In genomic region chr1:71101369-71101970, GRCm38 (mm10) we compare ENCODE assay signal across 8 mouse cellular contexts. TPM values are rescaled to one million over a fixed set of nuclear protein-coding genes. Genes with fewer than 3 reads are reported as not detected.
DNase-seq lines count a peak whose midpoint lies in the region; ATAC-seq and TF ChIP-seq lines count a peak whose summit lies in the region.

No protein-coding gene starts in this region.

- H3K4me3 ChIP-seq in heart, embryonic 15.5 days: peak overlapping the region; percentile 21
- H3K4me3 ChIP-seq in heart, adult 2 months: no peak overlapping the region
- H3K4me3 ChIP-seq in CH12.LX (replicated peaks in 1 of 3; ENCODE audit: low read depth in 2 of 3, low read length in 2 of 3, poor library complexity in 1 of 3): peak overlapping the region; percentile 64 to 91 (median 90)
- no peak overlapping the region for H3K4me3 ChIP-seq in embryonic facial prominence, embryonic 11.5 days (ENCODE audit: low read depth, low read length)
- H3K4me3 ChIP-seq in limb, embryonic 13.5 days: peak overlapping the region; percentile 20; the same call in 1 of the 2 replicates

- H3K79me2 ChIP-seq in heart, adult 2 months (replicated peaks; ENCODE audit: control insufficient read depth, insufficient read depth, low read length): no peaks in the 10 kb centered on the region
- H3K79me2 ChIP-seq in CH12.LX (replicated peaks; ENCODE audit: control insufficient read depth, extremely low read depth, insufficient read depth, poor library complexity, severe bottlenecking): peaks cover 35% of the 10 kb centered on the region

- intact Hi-C loops in heart, adult 2 months (cut with DNase I): loop anchor here (10.0 kb wide), 1 partner anchor 453 kb away; the partner anchor contains the start of gene Atic

- peak overlapping the region; percentile 69 for H3K4me2 ChIP-seq in heart, embryonic 15.5 days
- peak overlapping the region; percentile 79 for H3K4me2 ChIP-seq in CH12.LX (ENCODE audit: insufficient read depth, low read depth, poor library complexity, severe bottlenecking)
- H3K4me2 ChIP-seq in embryonic facial prominence, embryonic 11.5 days (ENCODE audit: low read depth, low read length): peak overlapping the region; percentile 21
- H3K4me2 ChIP-seq in limb, embryonic 13.5 days (replicated peaks): peak overlapping the region; percentile 53

- H3K9ac ChIP-seq in heart, embryonic 15.5 days: no peak overlapping the region
- no peak overlapping the region for H3K9ac ChIP-seq in heart, adult 2 months (ENCODE audit: low read depth, low read length)
- peak overlapping the region; percentile 67 for H3K9ac ChIP-seq in CH12.LX (ENCODE audit: insufficient read depth, low read depth)
- H3K9ac ChIP-seq in embryonic facial prominence, embryonic 11.5 days (replicated peaks; ENCODE audit: low read length): no peak overlapping the region
- H3K9ac ChIP-seq in limb, embryonic 13.5 days: no peak overlapping the region

- dilution Hi-C loops in CH12.LX (cut with MboI; ENCODE audit: extremely low pct_ligation_motif_present, extremely low pct_unique_long_range_greater_than_20kb, low sequenced_read_pairs): no loop called here

- TF ChIP-seq CTCF in heart, adult 2 months (IDR thresholded peaks at IDR 0.05): no peak
- TF ChIP-seq CTCF in CH12.LX (conservative IDR thresholded peaks at IDR 0.05 in 1 of 2, IDR thresholded peaks at IDR 0.05 in 1 of 2; ENCODE audit: low read depth in 2 of 2, low read length in 2 of 2): no peak

- H3K4me1 ChIP-seq in heart, embryonic 15.5 days (replicated peaks): peaks cover 20% of the 10 kb centered on the region
- H3K4me1 ChIP-seq in heart, adult 2 months (ENCODE audit: control insufficient read depth, insufficient read depth, low read length): peaks cover 6% of the 10 kb centered on the region
- peaks cover 4 to 26% of the 10 kb centered on the region in 2 experiments for H3K4me1 ChIP-seq in CH12.LX (ENCODE audit: control insufficient read depth in 1 of 2, insufficient read depth in 2 of 2)
- no peaks in the 10 kb centered on the region for H3K4me1 ChIP-seq in embryonic facial prominence, embryonic 11.5 days (ENCODE audit: control insufficient read depth, insufficient read depth, low read length)
- H3K4me1 ChIP-seq in limb, embryonic 13.5 days: peaks cover 18% of the 10 kb centered on the region

- no peaks in the 10 kb centered on the region for H3K27me3 ChIP-seq in heart, embryonic 15.5 days
- no peaks in the 10 kb centered on the region for H3K27me3 ChIP-seq in heart, adult 2 months (ENCODE audit: control insufficient read depth, insufficient read depth, low read length)
- H3K27me3 ChIP-seq in CH12.LX (replicated peaks): no peaks in the 10 kb centered on the region
- H3K27me3 ChIP-seq in embryonic facial prominence, embryonic 11.5 days (ENCODE audit: control insufficient read depth, insufficient read depth, low read length): no peaks in the 10 kb centered on the region
- no peaks in the 10 kb centered on the region for H3K27me3 ChIP-seq in limb, embryonic 13.5 days

- no peak for TF ChIP-seq POLR2A in heart, adult 2 months (IDR thresholded peaks at IDR 0.05; ENCODE audit: insufficient read depth, low read depth, low read length)
- no peak for TF ChIP-seq POLR2A in CH12.LX (IDR thresholded peaks at IDR 0.05; ENCODE audit: low read depth, low read length)

- H3K9me3 ChIP-seq in heart, embryonic 15.5 days (replicated peaks): no peaks in the 10 kb centered on the region
- H3K9me3 ChIP-seq in CH12.LX (replicated peaks; ENCODE audit: low read length): no peaks in the 10 kb centered on the region
- H3K9me3 ChIP-seq in embryonic facial prominence, embryonic 11.5 days (replicated peaks; ENCODE audit: control insufficient read depth, low read length): no peaks in the 10 kb centered on the region
- no peaks in the 10 kb centered on the region for H3K9me3 ChIP-seq in limb, embryonic 13.5 days

- in situ Hi-C loops in CH12.LX (cut with MboI; ENCODE audit: low pct_ligation_motif_present, low pct_unique_long_range_greater_than_20kb, low sequenced_read_pairs): no loop called here

- ATAC-seq in heart, embryonic 15.5 days (replicated peaks; ENCODE audit: insufficient number of reproducible peaks, insufficient read depth, low FRiP score, low read depth): no peak
- no peak for ATAC-seq in embryonic facial prominence, embryonic 11.5 days (replicated peaks; ENCODE audit: insufficient number of reproducible peaks, low FRiP score, low TSS enrichment, low read depth)
- ATAC-seq in limb, embryonic 13.5 days (ENCODE audit: low FRiP score, low read depth): no peak

- H3K27ac ChIP-seq in heart, embryonic 15.5 days: 0 out of 2 replicates have a peak overlapping the region, but pooled peaks have one; percentile 65
- H3K27ac ChIP-seq in heart, adult 2 months: no peak overlapping the region
- H3K27ac ChIP-seq in CH12.LX (ENCODE audit: insufficient read depth, low read depth): peak overlapping the region; percentile 42; the same call in 1 of the 2 replicates
- H3K27ac ChIP-seq in embryonic facial prominence, embryonic 11.5 days (replicated peaks; ENCODE audit: low read depth, low read length): no peak overlapping the region
- H3K27ac ChIP-seq in limb, embryonic 13.5 days: no peak overlapping the region

- TF ChIP-seq RAD21 in CH12.LX (IDR thresholded peaks at IDR 0.05; ENCODE audit: low read depth, low read length): no peak

- TF ChIP-seq EP300 in heart, adult 2 months (IDR thresholded peaks at IDR 0.05; ENCODE audit: insufficient read depth, low read depth, low read length): no peak
- no peak for TF ChIP-seq EP300 in CH12.LX (IDR thresholded peaks at IDR 0.05; ENCODE audit: low read length)

- whole genome bisulfite sequencing in heart, embryonic 15.5 days: 45% methylated on average over 11 of the region's 11 CpGs
- WGBS in heart, adult 2 months: 54% methylated on average over 11 of the region's 11 CpGs
- 53% methylated on average over 11 of the region's 11 CpGs for WGBS in embryonic facial prominence, embryonic 11.5 days
- WGBS in limb, embryonic 13.5 days: 49% methylated on average over 11 of the region's 11 CpGs

- DNase-seq in heart, adult 2 months: no peak
- DNase-seq in CH12.LX (ENCODE audit: extremely low read depth): peak; percentile 59
- DNase-seq in embryonic facial prominence, embryonic 11.5 days (ENCODE audit: low spot score): no peak
- DNase-seq in adrenal gland, adult 18-20 months (ENCODE audit: low spot score in 2 of 2): no peak
- DNase-seq in cerebellum, postnatal 14 days: no peak
- DNase-seq in left cerebral cortex, adult 8-10 months (ENCODE audit: low spot score in 2 of 2): no peak

- H3K36me3 ChIP-seq in heart, embryonic 15.5 days: no peaks in the 10 kb centered on the region
- H3K36me3 ChIP-seq in heart, adult 2 months (ENCODE audit: control insufficient read depth, insufficient read depth, low read length): no peaks in the 10 kb centered on the region
- H3K36me3 ChIP-seq in CH12.LX (replicated peaks in 1 of 2; ENCODE audit: control insufficient read depth in 1 of 2, insufficient read depth in 1 of 2, low read length in 1 of 2): peaks cover 0 to 24% of the 10 kb centered on the region in 2 experiments
- no peaks in the 10 kb centered on the region for H3K36me3 ChIP-seq in embryonic facial prominence, embryonic 11.5 days (replicated peaks; ENCODE audit: control insufficient read depth, insufficient read depth, low read depth, low read length)
- H3K36me3 ChIP-seq in limb, embryonic 13.5 days: no peaks in the 10 kb centered on the region

TF ChIP-seq in CH12.LX, 34 proteins besides CTCF, POLR2A, EP300 and RAD21:
- no peak for TF ChIP-seq SMC3 (IDR thresholded peaks at IDR 0.05; ENCODE audit: low read depth, low read length)
- TF ChIP-seq MXI1 (IDR thresholded peaks at IDR 0.05; ENCODE audit: low read depth, low read length): 0 out of 2 replicates have a peak, but pooled peaks have one; percentile 56
- 0 out of 2 replicates have a peak, but pooled peaks have one; percentile 16 for TF ChIP-seq ELF1 (IDR thresholded peaks at IDR 0.05; ENCODE audit: low read depth, low read length)
- peak; percentile 46; the same call in 1 of the 2 replicates for TF ChIP-seq MAX (IDR thresholded peaks at IDR 0.05; ENCODE audit: low read length)
- no peak; the same call in 1 of the 2 replicates for TF ChIP-seq MYC (IDR thresholded peaks at IDR 0.05; ENCODE audit: low read depth, low read length)
- peak; percentile 60; the same call in 1 of the 2 replicates for TF ChIP-seq CHD1 (IDR thresholded peaks at IDR 0.05; ENCODE audit: low read depth, low read length)
TF ChIP-seq in CH12.LX: peak in this region for 4.

RNA-seq across cellular contexts. Expression of gene Bard1, which starts 1.5 kb away (rescaled TPM):
- polyA plus RNA-seq in heart, embryonic 15.5 days (2015; fragmentation: Nextera tagmentation; extraction: Ambion mirVana): 1.6 and 1.8 TPM in 2 replicates
- under 1 TPM; 0.60 to 0.70 TPM for total RNA-seq in heart, adult 2 months (2021)
- polyA plus RNA-seq in heart, adult 2 months (2012; rRNA removed): 0.18 and 0.44 TPM in 2 replicates
- total RNA-seq in CH12.LX (2012; rRNA removed) (9.5 and 9.9 TPM in 2 replicates), CH12.LX (2014; rRNA removed) (7.7 and 8.8 TPM in 2 replicates)
- 6.4 and 7.1 TPM in 2 replicates for polyA plus RNA-seq in CH12.LX (2012; ENCODE audit: insufficient read length, low read depth)
- polyA plus RNA-seq in embryonic facial prominence, embryonic 11.5 days (2014; fragmentation: Nextera tagmentation; extraction: Ambion mirVana): 2.4 and 2.9 TPM in 2 replicates
- 2.4 and 2.7 TPM in 2 replicates for polyA plus RNA-seq in limb, embryonic 13.5 days (2015; fragmentation: Nextera tagmentation; extraction: Ambion mirVana)
- total RNA-seq in adrenal gland, adult 18-20 months (2021): under 1 TPM; 0.45 to 0.56 TPM
- under 1 TPM; 0.42 to 0.75 (median 0.47) TPM for total RNA-seq in left cerebral cortex, adult 8-10 months (2022)

Comparison
In these comparisons a context has a peak if more than half of its experiments do, and no peak if none do; other contexts are left out.
1. H3K27ac ChIP-seq: peak in heart, embryonic 15.5 days (single experiment) and CH12.LX (single experiment); none in heart, adult 2 months (single experiment), embryonic facial prominence, embryonic 11.5 days (single experiment) and limb, embryonic 13.5 days (single experiment).
2. H3K4me3 ChIP-seq: peak in heart, embryonic 15.5 days (single experiment), CH12.LX (3 of 3) and limb, embryonic 13.5 days (single experiment); none in heart, adult 2 months (single experiment) and embryonic facial prominence, embryonic 11.5 days (single experiment).
3. H3K4me2 ChIP-seq: peak in every context shown above with its lines; median percentile 79 in CH12.LX; 69 in heart, embryonic 15.5 days; 53 in limb, embryonic 13.5 days; 21 in embryonic facial prominence, embryonic 11.5 days.